Mouse (Mus musculus) hindbrain, embryonic 16.5 days (tissue): ENCODE data around the gene Muc5b. TPM values are rescaled to one million over a fixed set of nuclear protein-coding genes. Genes with fewer than 3 reads are reported as not detected.

ENCODE experiments used
- ATAC-seq: fragments of 200-750 bp; cut with Nextera tagmentation; 2 replicates; pipeline ENCODE4 v1.8.0; 2017; ENCODE audit warnings: moderate TSS enrichment, moderate library complexity
- H3K27ac ChIP-seq: fragments of 300-500 bp; sonication (generic); 2 replicates; pipeline ENCODE4 v1.5.1; 2014; ENCODE audit warnings: low read depth, mild to moderate bottlenecking, control low read depth, low read length, moderate library complexity
- H3K27me3 ChIP-seq: fragments of 300-500 bp; sonication (generic); replicated peaks from 2 replicates; pipeline ENCODE4 v1.6.1; 2014; ENCODE audit warnings: low read length; ENCODE audit not compliant: control insufficient read depth, insufficient read depth
- H3K36me3 ChIP-seq: fragments of 300-500 bp; sonication (generic); 2 replicates; pipeline ENCODE4 v1.6.1; 2014; ENCODE audit warnings: mild to moderate bottlenecking, low read length, moderate library complexity, mixed read lengths; ENCODE audit not compliant: control insufficient read depth, insufficient read depth
- H3K4me1 ChIP-seq: fragments of 300-500 bp; sonication (generic); 2 replicates; pipeline ENCODE4 v1.6.1; 2014; ENCODE audit warnings: low read depth, low read length; ENCODE audit not compliant: control insufficient read depth, insufficient read depth
- H3K4me2 ChIP-seq: fragments of 300-500 bp; sonication (generic); 2 replicates; pipeline ENCODE4 v1.6.1; 2014; ENCODE audit warnings: mild to moderate bottlenecking, low read length, control low read depth, moderate library complexity
- H3K4me3 ChIP-seq: fragments of 300-500 bp; sonication (generic); 2 replicates; pipeline ENCODE4 v1.5.1; 2014; ENCODE audit warnings: mild to moderate bottlenecking, low read length, control low read depth, moderate library complexity
- H3K9ac ChIP-seq: fragments of 300-500 bp; sonication (generic); 2 replicates; pipeline ENCODE4 v1.6.1; 2014; ENCODE audit warnings: low read depth, mild to moderate bottlenecking, control low read depth, low read length, moderate library complexity
- H3K9me3 ChIP-seq: fragments of 300-500 bp; sonication (generic); 2 replicates; pipeline ENCODE4 v1.6.1; 2014; ENCODE audit warnings: mild to moderate bottlenecking, low read length, moderate library complexity; ENCODE audit not compliant: control insufficient read depth
- WGBS: fragments of 180-500 bp; shearing (Covaris S2); extraction: QIAGEN DNeasy Blood & Tissue Kit; methylation state at CpG from one replicate; pipeline ENCODE4 v1.1.7; 2014; 5-methylcytosine and 5-hydroxymethylcytosine counted together
- polyA plus RNA-seq: library from polyadenylated mRNA; unstranded; fragments of >200 nt; fragmentation: Nextera tagmentation; extraction: Ambion mirVana; gene quantifications from 2 replicates; pipeline ENCODE4 v1.2.1, GENCODE M21; 2015

Muc5b gene
- polyA plus RNA-seq, 1 experiment from 2014 or later, result 0.03 TPM

GRCm38 (mm10) chr7:141818267-141818666, 20.6 kb upstream of the Muc5b start:
- no peak for ATAC-seq

GRCm38 (mm10) chr7:141822582-141823261, 16.1 kb upstream of the Muc5b start:
- H3K36me3 ChIP-seq, result no peaks in the 10 kb centered on the region
- H3K4me1 ChIP-seq, result peaks cover 5% of the 10 kb centered on the region
- no peak overlapping the region for H3K4me2 ChIP-seq
- no peak for ATAC-seq
- H3K27ac ChIP-seq, result no peak overlapping the region
- no peak overlapping the region for H3K4me3 ChIP-seq
- no peaks in the 10 kb centered on the region for H3K9me3 ChIP-seq
- H3K9ac ChIP-seq, result no peak overlapping the region
- WGBS, result 37% methylated on average over 4 of the region's 4 CpGs
- no peaks in the 10 kb centered on the region for H3K27me3 ChIP-seq

More at GRCm38 (mm10) chr7:141818267-141818666, 20.6 kb upstream of the Muc5b start:
- no peak overlapping the region for H3K27ac ChIP-seq
- no peaks in the 10 kb centered on the region for H3K36me3 ChIP-seq
- WGBS, result 72% methylated on average over 3 of the region's 3 CpGs
- no peaks in the 10 kb centered on the region for H3K27me3 ChIP-seq
- H3K9me3 ChIP-seq, result no peaks in the 10 kb centered on the region
- no peak overlapping the region for H3K4me3 ChIP-seq
- H3K4me2 ChIP-seq, result no peak overlapping the region
- H3K4me1 ChIP-seq, result peaks cover 8% of the 10 kb centered on the region
- no peak overlapping the region for H3K9ac ChIP-seq

- 76% methylated on average over 6 of the region's 6 CpGs for WGBS
- peaks cover 2% of the 10 kb centered on the region; the same call in 1 of the 2 replicates for H3K4me1 ChIP-seq
These were observed 15.2 kb upstream of the Muc5b start for GRCm38 (mm10) chr7:141823699-141824098.

GRCm38 (mm10) chr7:141824398-141824797, 14.5 kb upstream of the Muc5b start:
- Histone ChIP-seq H3K4me3 (no peak overlapping the region), H3K27ac (no peak overlapping the region), H3K4me2 (no peak overlapping the region), H3K36me3 (no peaks in the 10 kb centered on the region), H3K9ac (no peak overlapping the region), H3K4me1 (peaks cover 2% of the 10 kb centered on the region; the same call in 1 of the 2 replicates), H3K9me3 (no peaks in the 10 kb centered on the region), H3K27me3 (no peaks in the 10 kb centered on the region)
- 87% methylated on average over 9 of the region's 9 CpGs for whole genome bisulfite sequencing
- no peak for ATAC-seq

More at GRCm38 (mm10) chr7:141823699-141824098, 15.2 kb upstream of the Muc5b start:
- no peaks in the 10 kb centered on the region for H3K9me3 ChIP-seq
- no peak overlapping the region for H3K4me3 ChIP-seq
- no peaks in the 10 kb centered on the region for H3K27me3 ChIP-seq
- no peak overlapping the region for H3K4me2 ChIP-seq
- H3K36me3 ChIP-seq, result no peaks in the 10 kb centered on the region
- no peak overlapping the region for H3K9ac ChIP-seq
- H3K27ac ChIP-seq, result no peak overlapping the region
- no peak for ATAC-seq

GRCm38 (mm10) chr7:141835941-141836340, 2.9 kb upstream of the Muc5b start:
- no peaks in the 10 kb centered on the region for H3K27me3 ChIP-seq
- no peaks in the 10 kb centered on the region for H3K36me3 ChIP-seq
- no peak overlapping the region for H3K4me3 ChIP-seq
- no peak overlapping the region for H3K4me2 ChIP-seq
- 84% methylated on average over 7 of the region's 7 CpGs for WGBS
- no peak overlapping the region for H3K27ac ChIP-seq
- H3K4me1 ChIP-seq, result no peaks in the 10 kb centered on the region
- no peak overlapping the region for H3K9ac ChIP-seq
- ATAC-seq, result no peak
- H3K9me3 ChIP-seq, result no peaks in the 10 kb centered on the region

GRCm38 (mm10) chr7:141836423-141836822, 2.4 kb upstream of the Muc5b start:
- ATAC-seq, result no peak
- no peaks in the 10 kb centered on the region for H3K9me3 ChIP-seq
- WGBS, result 79% methylated on average over 8 of the region's 8 CpGs

GRCm38 (mm10) chr7:141840354-141840753, 1.5 kb downstream of the Muc5b start:
- Histone ChIP-seq H3K27me3 (no peaks in the 10 kb centered on the region), H3K9me3 (no peaks in the 10 kb centered on the region), H3K27ac (no peak overlapping the region), H3K36me3 (no peaks in the 10 kb centered on the region), H3K9ac (no peak overlapping the region), H3K4me2 (no peak overlapping the region), H3K4me3 (no peak overlapping the region), H3K4me1 (no peaks in the 10 kb centered on the region)
- 86% methylated on average over 10 of the region's 10 CpGs for WGBS
- no peak for ATAC-seq

More at GRCm38 (mm10) chr7:141836423-141836822, 2.4 kb upstream of the Muc5b start:
- no peaks in the 10 kb centered on the region for H3K4me1 ChIP-seq
- H3K4me3 ChIP-seq, result no peak overlapping the region
- no peaks in the 10 kb centered on the region for H3K36me3 ChIP-seq
- H3K4me2 ChIP-seq, result no peak overlapping the region
- H3K27ac ChIP-seq, result no peak overlapping the region
- no peaks in the 10 kb centered on the region for H3K27me3 ChIP-seq
- no peak overlapping the region for H3K9ac ChIP-seq

- no peaks in the 10 kb centered on the region for H3K9me3 ChIP-seq
- H3K27ac ChIP-seq, result no peak overlapping the region
- H3K4me1 ChIP-seq, result no peaks in the 10 kb centered on the region
- no peaks in the 10 kb centered on the region for H3K27me3 ChIP-seq
- H3K9ac ChIP-seq, result no peak overlapping the region
- H3K4me2 ChIP-seq, result no peak overlapping the region
- 82% methylated on average over 4 of the region's 4 CpGs for WGBS
- no peak overlapping the region for H3K4me3 ChIP-seq
- H3K36me3 ChIP-seq, result no peaks in the 10 kb centered on the region
- no peak for ATAC-seq
These were observed 22.2 kb downstream of the Muc5b start for GRCm38 (mm10) chr7:141861046-141861445.

- no peaks in the 10 kb centered on the region for H3K4me1 ChIP-seq
- peaks cover 9% of the 10 kb centered on the region; the same call in 1 of the 2 replicates for H3K36me3 ChIP-seq
- H3K27me3 ChIP-seq, result no peaks in the 10 kb centered on the region
- H3K9me3 ChIP-seq, result no peaks in the 10 kb centered on the region
- H3K4me3 ChIP-seq, result no peak overlapping the region
- H3K4me2 ChIP-seq, result no peak overlapping the region
- no peak overlapping the region for H3K27ac ChIP-seq
- no peak for ATAC-seq
- WGBS, result 80% methylated on average over 5 of the region's 5 CpGs
- H3K9ac ChIP-seq, result no peak overlapping the region
These were observed 30.8 kb downstream of the Muc5b start for GRCm38 (mm10) chr7:141869644-141870043.
